Mouse (Mus musculus) mouse embryonic stem cell (cell line): ENCODE data around the gene Dph3.
"Not testable (repeated sequence)": the region's sequence is repeated elsewhere in the genome, so short reads cannot be mapped to it uniquely, and the experiment has no call there.

ENCODE experiments used
- in situ Hi-C, 2 experiments: fragments of 300-500 bp; cut with MboI; formaldehyde crosslinking; loops; 1 replicate in 1 of 2; 3 replicates in 1 of 2; pipeline ENCODE4 v1.14.3; 2019 to 2020; ENCODE audit warnings: low sequenced_read_pairs in 2 of 2, low pct_unique_long_range_greater_than_20kb in 1 of 2, mixed read lengths in 1 of 2; ENCODE audit not compliant: unreplicated experiment in 1 of 2

The Dph3 gene

GRCm38 (mm10) chr14:32085486-32086201 lies at the start of gene Dph3:
TSS of gene Dph3 (minus strand) at chr14:32085729.
- in situ Hi-C loops = no loop called here

- in situ Hi-C loops = no loop called here
These were observed 48.8 kb upstream of the Dph3 start for GRCm38 (mm10) chr14:32134293-32134692.

GRCm38 (mm10) chr14:32131836-32132235 lies 46.3 kb upstream of the Dph3 start:
- in situ Hi-C loops = no loop called here

- in situ Hi-C loops = loop anchor here in 1 of 2 experiments (10.0 kb wide), 1 partner anchor 346 kb away; no protein-coding TSS in a partner anchor
These were observed 42.9 kb upstream of the Dph3 start for GRCm38 (mm10) chr14:32128409-32128808.

- in situ Hi-C loops = loop anchor here in 1 of 2 experiments (10.0 kb wide), 1 partner anchor 350 kb away; no protein-coding TSS in a partner anchor
These were observed 39.7 kb upstream of the Dph3 start for GRCm38 (mm10) chr14:32125256-32125655.

GRCm38 (mm10) chr14:32124261-32124660 lies 38.7 kb upstream of the Dph3 start:
- in situ Hi-C loops = loop anchor here in 1 of 2 experiments (10.0 kb wide), 1 partner anchor 351 kb away; no protein-coding TSS in a partner anchor

- in situ Hi-C loops = loop anchor here in 1 of 2 experiments (10.0 kb wide), 1 partner anchor 353 kb away; no protein-coding TSS in a partner anchor
These were observed 36.4 kb upstream of the Dph3 start for GRCm38 (mm10) chr14:32121920-32122315.

GRCm38 (mm10) chr14:32120940-32121919 lies 35.7 kb upstream of the Dph3 start:
- in situ Hi-C loops = loop anchor here in 1 of 2 experiments (10.0 kb wide), 1 partner anchor 354 kb away; no protein-coding TSS in a partner anchor

GRCm38 (mm10) chr14:32112124-32112523 lies 26.6 kb upstream of the Dph3 start:
- in situ Hi-C loops = not testable (repeated sequence)

- in situ Hi-C loops = loop anchor here in 1 of 2 experiments (5.0 to 10.0 kb wide), 2 partner anchors 65 to 88 kb away; no protein-coding TSS in a partner anchor
These were observed 21.4 kb upstream of the Dph3 start for GRCm38 (mm10) chr14:32106911-32107310.

GRCm38 (mm10) chr14:32105663-32106062 lies 20.1 kb upstream of the Dph3 start:
- in situ Hi-C loops = loop anchor here in 1 of 2 experiments (5.0 to 10.0 kb wide), 2 partner anchors 67 to 89 kb away; no protein-coding TSS in a partner anchor

GRCm38 (mm10) chr14:32103556-32103955 lies 18.0 kb upstream of the Dph3 start:
- in situ Hi-C loops = loop anchor here in 1 of 2 experiments (10.0 kb wide), 1 partner anchor 91 kb away; no protein-coding TSS in a partner anchor

- in situ Hi-C loops = no loop called here
These were observed 13.4 kb upstream of the Dph3 start for GRCm38 (mm10) chr14:32098951-32099350.

GRCm38 (mm10) chr14:32097691-32098090 lies 12.2 kb upstream of the Dph3 start:
- in situ Hi-C loops = no loop called here

- in situ Hi-C loops = no loop called here
These were observed 11.2 kb upstream of the Dph3 start for GRCm38 (mm10) chr14:32096740-32097139.

GRCm38 (mm10) chr14:32095646-32096045 lies 10.1 kb upstream of the Dph3 start:
- in situ Hi-C loops = no loop called here

- in situ Hi-C loops = no loop called here
These were observed 8.1 kb upstream of the Dph3 start for GRCm38 (mm10) chr14:32093500-32094117.

- in situ Hi-C loops = no loop called here
These were observed 7.5 kb upstream of the Dph3 start for GRCm38 (mm10) chr14:32093018-32093417.
